Mouse (Mus musculus) midbrain, embryonic 11.5 days (tissue): ENCODE measurements at regions not wholly inside any gene's neighbourhood (a gene's known extent, or its start where the extent isn't known, plus 50 kb on each side); places are given as distances from the start of the nearest gene placed in this dataset.

Source experiments
- ATAC-seq: fragments of 200-750 bp; cut with Nextera tagmentation; 2 replicates; pipeline ENCODE4 v1.8.0; 2017; ENCODE audit warnings: moderate TSS enrichment, moderate library complexity; ENCODE audit not compliant: low FRiP score
- DNase-seq: peaks from one replicate; pipeline ENCODE4 v3.0.0; 2015; ENCODE audit warnings: low spot score; ENCODE audit errors: missing footprints
- H3K27ac ChIP-seq: fragments of 300-500 bp; sonication (generic); 2 replicates; pipeline ENCODE4 v1.5.1; 2014; ENCODE audit warnings: low read depth, low read length
- H3K27me3 ChIP-seq: fragments of 300-500 bp; sonication (generic); 2 replicates; pipeline ENCODE4 v1.6.1; 2014; ENCODE audit warnings: mild to moderate bottlenecking, low read length, moderate library complexity, mixed read lengths; ENCODE audit not compliant: control insufficient read depth, insufficient read depth
- H3K36me3 ChIP-seq: fragments of 300-500 bp; sonication (generic); 2 replicates; pipeline ENCODE4 v1.6.1; 2014; ENCODE audit warnings: mild to moderate bottlenecking, low read length, moderate library complexity, mixed read lengths; ENCODE audit not compliant: control insufficient read depth, insufficient read depth
- H3K4me1 ChIP-seq: fragments of 300-500 bp; sonication (generic); 2 replicates; pipeline ENCODE4 v1.6.1; 2014; ENCODE audit warnings: low read length; ENCODE audit not compliant: control insufficient read depth, insufficient read depth
- H3K4me2 ChIP-seq: fragments of 300-500 bp; sonication (generic); 2 replicates; pipeline ENCODE4 v1.6.1; 2014; ENCODE audit warnings: mild to moderate bottlenecking, moderate library complexity
- H3K4me3 ChIP-seq: fragments of 300-500 bp; sonication (generic); 2 replicates; pipeline ENCODE4 v1.5.1; 2014; ENCODE audit warnings: low read depth, low read length
- H3K9ac ChIP-seq: fragments of 300-500 bp; sonication (generic); 2 replicates; pipeline ENCODE4 v1.6.1; 2014; ENCODE audit warnings: low read length
- H3K9me3 ChIP-seq: fragments of 300-500 bp; sonication (generic); 2 replicates; pipeline ENCODE4 v1.6.1; 2016; ENCODE audit warnings: low read length; ENCODE audit not compliant: control insufficient read depth
- WGBS: fragments of 180-500 bp; shearing (Covaris S2); extraction: QIAGEN DNeasy Blood & Tissue Kit; methylation state at CpG from one replicate; pipeline ENCODE4 v1.1.7; 2014; 5-methylcytosine and 5-hydroxymethylcytosine counted together

- 93% methylated on average over 16 of the region's 16 CpGs for WGBS
- Histone ChIP-seq H3K4me3 (no peak overlapping the region), H3K27ac (no peak overlapping the region), H3K36me3 (no peaks in the 10 kb centered on the region), H3K4me2 (no peak overlapping the region), H3K9me3 (no peaks in the 10 kb centered on the region), H3K27me3 (no peaks in the 10 kb centered on the region), H3K4me1 (no peaks in the 10 kb centered on the region), H3K9ac (no peak overlapping the region)
- ATAC-seq (no peak), DNase-seq (no peak)
These were observed 290.4 kb upstream of the Runx1 start for GRCm38 (mm10) chr16:93116111-93116969.

- no peaks in the 10 kb centered on the region for H3K4me1 ChIP-seq
- no peaks in the 10 kb centered on the region for H3K9me3 ChIP-seq
- H3K4me2 ChIP-seq, result no peak overlapping the region
- no peaks in the 10 kb centered on the region for H3K36me3 ChIP-seq
- H3K9ac ChIP-seq, result no peak overlapping the region
- ATAC-seq (no peak), DNase-seq (no peak)
- H3K27ac ChIP-seq, result no peak overlapping the region
- no peaks in the 10 kb centered on the region for H3K27me3 ChIP-seq
- WGBS, result 78% methylated on average over 3 of the region's 3 CpGs
- H3K4me3 ChIP-seq, result no peak overlapping the region
These were observed 285.0 kb upstream of the Runx1 start for GRCm38 (mm10) chr16:93110912-93111311.

DNA sequence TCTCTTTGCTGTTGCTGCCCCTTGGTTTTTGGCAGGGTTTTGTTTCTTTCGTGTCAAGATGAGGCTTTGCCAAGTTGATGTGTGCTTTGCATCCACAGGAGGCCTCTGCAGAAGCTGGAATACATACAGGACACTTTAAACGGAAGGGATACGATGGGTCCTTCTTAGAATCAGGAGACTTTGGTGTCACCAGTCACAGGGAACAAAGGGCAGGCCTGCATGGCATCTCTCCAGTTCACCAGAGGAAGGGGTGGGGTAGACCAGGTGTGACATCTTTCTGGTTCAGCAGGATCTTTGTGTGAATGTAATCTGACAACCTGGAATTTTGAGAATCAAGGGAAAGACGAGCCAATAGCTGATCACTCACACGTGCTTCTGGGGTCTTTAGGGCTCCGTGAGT is 284.5 kb upstream of the Runx1 start:
- no peak for DNase-seq
- no peaks in the 10 kb centered on the region for H3K9me3 ChIP-seq
- H3K4me3 ChIP-seq, result no peak overlapping the region
- H3K9ac ChIP-seq, result no peak overlapping the region
- H3K27ac ChIP-seq, result no peak overlapping the region
- ATAC-seq, result no peak
- WGBS, result 93% methylated on average over 6 of the region's 6 CpGs
- no peaks in the 10 kb centered on the region for H3K27me3 ChIP-seq
- no peaks in the 10 kb centered on the region for H3K4me1 ChIP-seq
- H3K36me3 ChIP-seq, result no peaks in the 10 kb centered on the region
- H3K4me2 ChIP-seq, result no peak overlapping the region

- H3K27me3 ChIP-seq, result no peaks in the 10 kb centered on the region
- H3K36me3 ChIP-seq, result no peaks in the 10 kb centered on the region
- ATAC-seq (no peak), DNase-seq (no peak)
- H3K9me3 ChIP-seq, result no peaks in the 10 kb centered on the region
- H3K4me1 ChIP-seq, result no peaks in the 10 kb centered on the region
- no peak overlapping the region for H3K4me3 ChIP-seq
- no peak overlapping the region for H3K9ac ChIP-seq
- H3K4me2 ChIP-seq, result no peak overlapping the region
- no peak overlapping the region for H3K27ac ChIP-seq
- WGBS, result 91% methylated on average over 12 of the region's 12 CpGs
These were observed 283.9 kb upstream of the Runx1 start for GRCm38 (mm10) chr16:93109683-93110407.

DNA sequence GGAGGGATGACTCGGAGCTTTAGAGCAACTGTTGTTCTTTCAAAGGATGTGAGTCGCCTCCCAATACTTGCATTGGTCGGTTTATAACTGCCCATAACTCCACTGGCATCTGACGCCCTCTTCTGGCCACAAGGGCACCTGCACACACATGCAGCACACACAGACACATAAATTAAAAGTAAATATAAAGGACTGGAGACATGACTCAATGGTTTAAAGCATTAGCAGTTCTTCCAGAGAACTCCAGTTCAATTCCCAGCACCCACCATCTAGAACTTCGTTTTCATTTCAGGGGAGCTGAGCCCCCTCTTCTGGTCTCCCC is 281.5 kb upstream of the Runx1 start:
- H3K9me3 ChIP-seq, result no peaks in the 10 kb centered on the region
- no peaks in the 10 kb centered on the region for H3K27me3 ChIP-seq
- DNase-seq, result no peak
- no peak overlapping the region for H3K27ac ChIP-seq
- no peak overlapping the region for H3K4me2 ChIP-seq
- no peaks in the 10 kb centered on the region for H3K4me1 ChIP-seq
- WGBS, result 85% methylated on average over 5 of the region's 5 CpGs
- H3K9ac ChIP-seq, result no peak overlapping the region
- no peaks in the 10 kb centered on the region for H3K36me3 ChIP-seq
- no peak for ATAC-seq
- no peak overlapping the region for H3K4me3 ChIP-seq

DNA sequence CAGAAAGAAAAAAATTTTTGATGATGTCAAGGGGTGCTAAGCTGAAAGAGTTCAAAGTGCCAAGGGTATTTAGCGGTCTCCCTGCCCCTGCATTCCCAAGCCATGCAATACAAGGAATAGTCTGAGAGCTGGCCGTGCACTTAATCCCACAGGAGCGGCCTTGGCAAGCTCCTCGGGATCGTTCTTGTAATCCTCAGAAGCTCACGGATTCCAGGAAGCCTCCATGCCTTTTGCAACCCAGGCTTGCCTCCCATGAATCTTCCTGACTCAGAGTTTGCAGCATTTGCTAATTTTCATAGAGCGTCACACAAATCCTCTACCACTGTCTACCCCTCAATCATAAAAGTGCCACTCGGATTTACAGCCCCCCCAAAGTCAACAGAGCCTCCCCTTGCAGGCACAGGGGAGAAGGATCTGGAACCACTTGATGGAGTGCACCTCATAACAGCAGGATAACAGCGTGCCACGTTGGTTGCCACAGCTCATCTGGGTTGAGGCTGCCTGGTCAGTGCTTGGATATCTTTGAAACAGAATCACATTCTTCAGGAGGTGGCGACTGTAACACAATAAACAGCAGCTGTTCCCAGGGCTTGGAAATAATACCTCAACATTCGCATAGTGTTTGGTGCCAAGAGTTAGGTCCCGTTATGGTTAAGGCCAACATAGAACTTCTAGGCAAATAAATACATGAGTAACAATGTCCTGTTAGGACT is 281.0 kb upstream of the Runx1 start:
- DNase-seq (no peak), ATAC-seq (no peak)
- Histone ChIP-seq H3K4me2 (no peak overlapping the region), H3K9ac (no peak overlapping the region), H3K9me3 (no peaks in the 10 kb centered on the region), H3K36me3 (no peaks in the 10 kb centered on the region), H3K27me3 (no peaks in the 10 kb centered on the region), H3K27ac (no peak overlapping the region), H3K4me3 (no peak overlapping the region), H3K4me1 (no peaks in the 10 kb centered on the region)
- 83% methylated on average over 13 of the region's 13 CpGs for WGBS

- Histone ChIP-seq H3K4me2 (no peak overlapping the region), H3K27ac (no peak overlapping the region), H3K4me3 (no peak overlapping the region), H3K9me3 (no peaks in the 10 kb centered on the region), H3K4me1 (no peaks in the 10 kb centered on the region), H3K9ac (no peak overlapping the region), H3K36me3 (no peaks in the 10 kb centered on the region), H3K27me3 (no peaks in the 10 kb centered on the region)
- DNase-seq, result no peak
- WGBS, result 76% methylated on average over 3 of the region's 3 CpGs
- no peak for ATAC-seq
These were observed 276.2 kb upstream of the Runx1 start for GRCm38 (mm10) chr16:93102174-93102573.

GRCm38 (mm10) chr16:93098057-93098456 is 272.1 kb upstream of the Runx1 start:
- WGBS, result 78% methylated on average over 8 of the region's 8 CpGs
- H3K4me3 ChIP-seq, result no peak overlapping the region
- no peak overlapping the region for H3K27ac ChIP-seq
- H3K4me2 ChIP-seq, result no peak overlapping the region
- DNase-seq (no peak), ATAC-seq (no peak)
- no peaks in the 10 kb centered on the region for H3K4me1 ChIP-seq
- H3K36me3 ChIP-seq, result no peaks in the 10 kb centered on the region
- H3K9me3 ChIP-seq, result no peaks in the 10 kb centered on the region
- no peak overlapping the region for H3K9ac ChIP-seq
- no peaks in the 10 kb centered on the region for H3K27me3 ChIP-seq

- Histone ChIP-seq H3K9me3 (no peaks in the 10 kb centered on the region), H3K4me3 (no peak overlapping the region), H3K27me3 (no peaks in the 10 kb centered on the region), H3K4me1 (no peaks in the 10 kb centered on the region), H3K27ac (no peak overlapping the region), H3K36me3 (no peaks in the 10 kb centered on the region), H3K4me2 (no peak overlapping the region), H3K9ac (no peak overlapping the region)
- ATAC-seq, result no peak
- DNase-seq, result no peak
- WGBS, result 90% methylated on average over 5 of the region's 5 CpGs
These were observed 270.2 kb upstream of the Runx1 start for GRCm38 (mm10) chr16:93096175-93096574.
